Mouse (Mus musculus) T-cell, adult 2 months (primary cell): ENCODE measurements around the gene Usf1.

Experiments used
- DNase-seq: peaks from one replicate; pipeline ENCODE4 v3.0.0; 2022; ENCODE audit warnings: low spot score

Gene Usf1

GRCm38 (mm10) chr1:171410947-171411484 lies at the start of gene Usf1:
Usf1 (plus strand) TSS chr1:171411313.
- DNase-seq = peak; percentile 97

- no peak for DNase-seq
These were observed 45.2 kb upstream of the Usf1 start for GRCm38 (mm10) chr1:171365934-171366333.

- no peak for DNase-seq
These were observed 41.1 kb upstream of the Usf1 start, which contains the start of gene Nectin4 for GRCm38 (mm10) chr1:171369845-171370556. Nectin4 (plus strand) TSS chr1:171370099.

GRCm38 (mm10) chr1:171372880-171373279 lies 38.2 kb upstream of the Usf1 start:
- DNase-seq = no peak

- no peak for DNase-seq
These were observed 37.2 kb upstream of the Usf1 start for GRCm38 (mm10) chr1:171373946-171374345.

GRCm38 (mm10) chr1:171375646-171376097 lies 35.4 kb upstream of the Usf1 start:
- DNase-seq = no peak

- no peak for DNase-seq
These were observed 32.8 kb upstream of the Usf1 start for GRCm38 (mm10) chr1:171378298-171378697.

GRCm38 (mm10) chr1:171379935-171380599 lies 31.0 kb upstream of the Usf1 start:
- DNase-seq = peak; percentile 81

- DNase-seq = no peak
These were observed 29.0 kb upstream of the Usf1 start for GRCm38 (mm10) chr1:171382096-171382620.

GRCm38 (mm10) chr1:171384361-171384760 lies 26.8 kb upstream of the Usf1 start:
- DNase-seq = no peak

GRCm38 (mm10) chr1:171385171-171385570 lies 25.9 kb upstream of the Usf1 start:
- no peak for DNase-seq

GRCm38 (mm10) chr1:171387099-171387498 lies 24.0 kb upstream of the Usf1 start:
- peak; percentile 55 for DNase-seq

- DNase-seq = peak; percentile 98
These were observed 22.6 kb upstream of the Usf1 start, which contains the start of gene Arhgap30 for GRCm38 (mm10) chr1:171388376-171389102. Arhgap30 (plus strand) TSS chr1:171388954.

- peak; percentile 89 for DNase-seq
These were observed 21.0 kb upstream of the Usf1 start for GRCm38 (mm10) chr1:171390101-171390500.

GRCm38 (mm10) chr1:171401821-171402220 lies 9.3 kb upstream of the Usf1 start:
- no peak for DNase-seq

GRCm38 (mm10) chr1:171402991-171403390 lies 8.1 kb upstream of the Usf1 start:
- no peak for DNase-seq

- no peak for DNase-seq
These were observed 3.9 kb upstream of the Usf1 start for GRCm38 (mm10) chr1:171407263-171407662.

- no peak for DNase-seq
These were observed 882 bp upstream of the Usf1 start for GRCm38 (mm10) chr1:171410231-171410630.

- no peak for DNase-seq
These were observed 404 bp downstream of the Usf1 start for GRCm38 (mm10) chr1:171411492-171411941.

GRCm38 (mm10) chr1:171412001-171412441 lies 908 bp downstream of the Usf1 start:
- DNase-seq = peak; percentile 66

GRCm38 (mm10) chr1:171412446-171412845 lies 1.3 kb downstream of the Usf1 start:
- peak; percentile 35 for DNase-seq

GRCm38 (mm10) chr1:171413608-171414007 lies 2.5 kb downstream of the Usf1 start:
- DNase-seq = no peak
